Mouse (Mus musculus) right cerebral cortex, postnatal 4 days (tissue): ENCODE results near the gene Stk10.
"Not testable (repeated sequence)": the region's sequence is repeated elsewhere in the genome, so short reads cannot be mapped to it uniquely, and the experiment has no call there.

Experiments
- DNase-seq: peaks from one replicate; pipeline ENCODE4 v3.0.0-alpha.2; 2022

The Stk10 gene

DNA sequence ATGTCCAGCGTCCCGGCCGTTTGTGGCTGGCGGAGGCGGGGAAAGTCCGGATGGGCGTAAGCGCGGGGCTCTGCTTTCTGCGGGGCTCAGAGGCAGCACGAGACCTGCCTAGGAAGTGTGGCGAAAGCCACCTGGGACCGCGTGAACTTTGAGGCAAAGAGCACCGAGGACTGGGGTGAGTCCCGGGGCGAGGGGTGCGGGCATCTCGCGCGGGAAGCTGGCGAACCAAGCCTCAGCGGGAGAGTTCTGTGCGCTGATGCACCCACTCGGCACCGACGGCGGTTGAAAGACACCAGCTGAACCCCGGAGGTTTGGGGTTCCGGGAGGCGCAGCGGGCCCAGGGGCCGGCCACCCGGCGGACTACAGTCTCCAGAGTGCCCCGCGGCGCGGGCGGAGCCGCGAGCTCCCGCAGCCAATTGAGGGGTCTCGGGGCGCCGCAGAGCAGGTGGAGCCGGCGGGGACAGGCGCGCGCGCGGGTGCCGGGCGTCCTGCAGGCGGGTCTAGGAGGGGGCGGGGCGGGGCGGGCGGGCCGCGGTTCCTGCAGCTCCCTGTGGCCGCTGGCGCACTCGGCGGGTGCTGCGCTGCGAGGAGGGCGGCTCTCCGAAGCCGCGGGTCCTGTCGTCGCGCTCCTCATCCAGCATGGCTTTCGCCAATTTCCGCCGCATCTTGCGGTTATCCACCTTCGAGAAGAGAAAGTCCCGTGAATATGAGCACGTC, at the start of gene Stk10:
TSS of gene Stk10 (plus strand) at position 541 of the 717 bp plus-strand sequence.
- DNase-seq, result peak; percentile 86

DNA sequence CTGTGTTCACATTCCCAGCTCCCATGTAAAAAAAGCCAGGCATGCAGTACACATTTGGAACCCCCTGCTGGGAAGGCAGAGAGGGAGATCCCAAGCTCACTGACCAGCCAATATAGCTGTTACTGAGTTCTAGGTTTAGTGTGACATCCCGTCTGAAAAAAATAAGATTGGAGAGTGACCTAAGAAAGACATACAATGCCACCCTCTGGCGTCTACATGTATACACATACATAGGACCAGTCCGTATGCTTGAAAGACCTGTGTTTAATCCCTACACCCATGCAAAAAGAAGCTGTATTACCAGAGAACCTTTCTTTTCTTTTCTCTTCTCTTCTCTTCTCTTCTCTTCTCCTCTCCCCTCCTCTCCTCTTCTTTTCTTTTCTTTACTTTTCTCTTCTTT, 47.8 kb upstream of the Stk10 start:
- no peak for DNase-seq

DNA sequence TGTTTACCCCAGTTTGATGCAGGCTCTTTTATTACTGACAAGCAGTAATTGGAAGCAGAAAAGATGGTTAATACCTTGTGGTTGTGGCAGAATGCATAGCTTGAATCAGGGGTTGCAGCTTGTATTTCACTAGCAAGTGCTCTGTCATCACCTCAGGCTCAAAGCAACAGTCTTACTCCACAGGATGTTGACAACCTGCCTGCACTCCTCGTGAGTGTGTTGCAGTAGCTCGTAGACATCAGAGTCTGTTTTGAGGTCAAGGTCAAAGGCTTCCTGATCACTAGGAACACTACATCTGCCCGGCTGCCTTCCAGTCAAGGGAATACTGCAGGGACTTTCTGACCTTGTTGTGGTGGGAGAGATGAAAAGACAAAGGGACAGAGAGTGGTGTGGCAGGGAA, 46.5 kb upstream of the Stk10 start:
- DNase-seq, result no peak

DNA sequence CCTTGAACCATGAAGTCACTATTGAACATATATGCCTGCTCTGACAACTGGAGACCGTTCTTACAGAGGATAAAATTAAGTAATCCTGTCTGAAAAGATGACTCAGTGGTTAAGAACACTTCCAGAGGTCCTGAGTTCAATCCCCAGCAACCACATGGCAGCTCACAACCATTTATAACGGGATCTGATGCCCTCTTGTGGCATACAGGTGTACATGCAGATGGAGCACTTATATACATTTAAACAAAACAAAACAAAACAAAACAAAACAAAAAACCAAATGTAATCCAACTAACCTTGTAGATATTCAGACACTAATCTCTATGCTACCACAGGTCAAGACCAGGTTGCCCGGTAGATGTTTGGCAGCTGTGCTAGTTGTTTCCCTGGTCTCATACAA, 45.6 kb upstream of the Stk10 start:
- no peak for DNase-seq

DNA sequence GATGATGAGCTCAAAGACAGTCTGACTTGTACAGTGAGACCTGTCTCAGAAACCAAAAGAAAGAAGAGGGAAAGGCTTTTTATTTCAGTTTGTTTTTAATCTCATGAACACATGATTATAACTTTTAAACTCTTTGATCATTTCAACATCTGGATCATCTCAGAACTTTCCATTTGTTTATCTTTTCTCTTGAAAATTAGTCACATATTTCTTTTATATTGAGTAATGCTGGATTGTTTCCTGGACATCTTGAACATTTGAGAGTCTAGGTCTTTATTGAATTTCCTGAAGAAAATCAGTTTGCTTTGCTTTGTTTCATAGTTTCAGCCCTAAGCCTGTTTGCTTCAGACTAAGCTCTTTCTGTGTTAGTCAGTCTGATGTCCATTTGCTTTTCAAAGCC, 44.8 kb upstream of the Stk10 start:
- no peak for DNase-seq

DNA sequence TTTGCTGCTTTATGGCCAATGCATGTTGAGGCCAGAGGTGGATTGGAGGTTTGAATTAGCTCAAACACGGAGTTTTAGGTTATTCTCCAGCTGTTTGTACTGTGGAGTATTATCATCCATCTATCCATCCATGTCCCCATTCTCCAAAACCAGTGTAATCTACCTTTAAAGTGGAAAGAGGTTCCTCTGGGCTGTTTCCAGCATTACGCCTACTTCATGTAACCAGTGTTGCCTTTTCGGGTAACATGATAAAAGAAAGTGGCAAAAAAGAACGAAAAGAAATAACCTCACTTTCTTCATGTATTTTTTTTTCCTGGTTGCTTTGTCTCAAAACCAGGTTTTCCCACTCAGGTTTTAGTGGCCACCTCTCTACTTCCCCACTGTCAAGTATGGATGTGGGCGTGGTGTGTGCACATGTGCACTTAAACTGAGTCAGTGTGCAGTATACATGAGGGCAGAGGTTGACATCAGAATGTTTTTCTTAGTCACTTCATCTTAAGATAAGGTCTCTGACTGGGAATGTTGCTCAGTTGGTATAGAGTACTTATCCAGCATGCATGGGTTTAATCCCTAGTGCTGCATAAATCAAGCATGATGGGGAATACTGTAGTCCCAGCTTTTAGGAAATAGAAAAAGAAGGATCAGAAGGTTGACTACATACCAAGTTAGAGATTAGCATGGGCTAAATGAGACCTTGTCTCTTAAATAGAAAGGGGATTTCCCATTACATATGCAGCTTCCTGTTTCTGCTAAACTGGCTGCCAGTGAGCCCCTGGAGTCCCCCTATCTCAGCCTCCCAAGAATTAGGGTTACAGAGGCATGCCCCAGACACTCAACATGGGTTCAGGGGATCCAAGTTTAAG, 44.1 kb upstream of the Stk10 start:
- DNase-seq, result no peak

DNA sequence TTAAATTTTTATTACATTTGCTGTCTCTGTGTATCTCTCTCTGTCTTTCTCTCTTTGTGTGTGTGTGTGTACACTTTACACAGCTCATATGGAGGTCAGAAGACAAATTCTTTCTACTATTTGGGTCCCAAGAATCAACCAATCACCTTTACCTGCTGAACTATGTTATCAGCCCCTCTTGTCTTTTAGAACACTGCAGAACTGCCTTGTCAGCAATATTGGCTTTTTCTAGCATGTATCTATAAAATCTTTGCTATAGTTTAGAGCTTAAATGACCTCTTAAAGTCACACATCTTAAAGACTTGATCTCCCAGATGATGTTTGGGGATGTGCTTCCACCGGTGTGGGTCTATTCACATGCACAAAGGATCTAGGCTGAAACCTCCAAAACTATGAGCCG, 42.0 kb upstream of the Stk10 start:
- DNase-seq, result no peak

DNA sequence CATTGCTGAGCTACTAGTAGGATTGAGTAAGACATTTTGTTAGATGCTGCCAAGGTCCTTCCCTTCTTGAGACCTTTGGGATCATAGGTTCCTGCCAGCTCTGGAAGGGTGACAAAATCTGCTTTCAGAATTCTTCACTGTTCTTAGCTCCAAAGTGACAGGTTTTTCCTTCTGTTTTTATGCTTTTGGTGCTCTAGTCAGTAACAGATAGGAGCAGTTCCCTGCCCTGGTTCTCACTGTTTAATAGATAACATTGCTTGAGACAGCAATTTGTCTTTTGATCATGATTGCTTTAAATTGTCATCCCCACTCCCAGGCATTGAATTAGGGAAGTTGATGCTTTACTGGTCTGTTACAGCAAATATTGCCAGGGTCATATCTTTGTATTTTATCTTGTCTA, 39.8 kb upstream of the Stk10 start:
- DNase-seq, result no peak

DNA sequence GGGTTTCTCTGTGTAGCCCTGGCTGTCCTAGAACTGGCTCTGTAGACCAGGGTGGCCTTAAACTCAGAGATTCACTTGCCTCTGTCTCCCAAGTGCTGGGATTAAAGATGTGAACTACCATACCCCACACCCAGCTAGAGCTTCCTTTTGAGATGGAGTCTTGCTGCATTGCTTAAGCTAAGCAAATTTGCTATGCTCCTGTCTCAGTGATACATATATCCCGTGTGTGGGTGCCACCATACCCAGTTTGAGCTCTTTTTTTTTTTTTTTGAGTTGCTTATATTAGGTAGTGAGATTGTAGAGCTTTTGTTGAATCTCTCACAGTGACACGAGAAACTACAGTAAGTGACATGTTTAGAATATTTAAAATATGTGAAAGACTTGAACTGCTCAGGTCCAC, 37.8 kb upstream of the Stk10 start:
- no peak for DNase-seq

DNA sequence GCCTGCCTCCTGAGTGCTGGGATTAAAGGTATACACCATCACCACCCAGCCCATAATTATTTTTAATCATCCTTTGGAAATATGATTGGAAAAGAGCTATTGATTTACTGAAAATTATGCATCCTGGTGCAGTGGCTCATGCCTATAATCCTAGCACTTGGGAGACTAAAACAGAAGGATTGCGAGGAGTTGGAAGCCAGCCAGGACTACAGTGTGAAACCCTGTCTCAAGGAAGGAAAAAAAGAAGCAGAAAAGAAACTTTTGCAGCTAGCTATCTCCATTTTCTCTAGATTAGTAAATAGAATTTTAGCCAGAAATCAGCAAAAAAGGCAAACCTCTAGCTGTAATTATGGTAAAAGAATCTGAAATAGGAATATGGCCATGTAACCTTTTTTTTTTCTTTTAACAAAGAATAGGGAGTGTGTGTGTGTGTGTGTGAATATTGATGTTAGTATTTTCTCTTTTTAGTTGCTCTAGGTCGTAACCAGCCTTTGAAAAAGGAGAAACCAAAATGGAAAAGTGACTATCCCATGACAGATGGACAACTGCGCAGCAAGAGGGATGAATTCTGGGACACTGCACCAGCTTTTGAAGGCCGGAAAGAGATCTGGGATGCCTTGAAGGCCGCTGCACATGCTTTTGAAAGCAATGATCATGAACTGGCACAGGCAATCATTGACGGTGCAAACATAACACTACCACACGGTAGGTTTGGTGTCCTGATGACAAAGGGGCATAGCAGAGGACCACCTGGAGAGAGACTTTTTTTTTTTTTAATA, 34.2 kb upstream of the Stk10 start:
- peak; percentile 77 for DNase-seq

DNA sequence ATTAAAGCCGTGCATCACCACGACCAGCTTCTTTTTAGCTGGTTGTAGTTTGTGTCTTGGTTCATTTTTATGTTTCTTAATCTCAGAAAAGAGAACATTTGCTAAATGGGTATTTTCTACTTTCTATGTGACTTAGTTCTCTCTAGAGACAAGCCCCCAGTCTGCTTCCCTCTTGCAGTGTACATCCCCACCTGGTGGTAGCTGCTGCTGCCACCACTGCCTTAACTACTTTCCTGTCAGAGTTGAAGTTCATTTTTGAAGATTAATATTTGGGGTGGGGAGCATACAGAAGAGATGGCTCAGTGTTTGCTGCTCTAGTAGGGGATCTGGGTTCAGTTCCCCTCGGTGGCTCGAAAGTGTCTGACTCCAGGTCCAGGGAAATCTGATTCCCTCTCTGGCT, 33.2 kb upstream of the Stk10 start:
- no peak for DNase-seq

DNA sequence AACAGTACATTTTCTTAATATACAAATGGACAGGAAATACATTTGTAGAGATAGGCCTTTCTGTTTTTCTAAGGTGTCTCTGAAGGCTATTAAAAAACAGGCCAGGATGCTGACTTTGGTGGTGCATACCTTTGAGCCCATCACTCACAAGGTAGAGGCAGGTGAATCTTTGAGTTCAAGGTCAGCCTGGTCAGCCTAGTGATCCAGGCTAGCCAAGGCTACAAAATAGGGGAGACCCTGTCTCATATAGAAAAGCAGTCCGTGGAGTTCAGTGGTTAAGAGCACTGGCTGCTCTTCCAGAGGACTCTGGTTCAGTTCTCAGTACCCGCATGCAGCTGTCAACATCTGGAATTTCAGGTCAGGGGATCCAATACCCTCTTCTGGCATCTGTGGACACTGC, 29.4 kb upstream of the Stk10 start:
- DNase-seq, result no peak

DNA sequence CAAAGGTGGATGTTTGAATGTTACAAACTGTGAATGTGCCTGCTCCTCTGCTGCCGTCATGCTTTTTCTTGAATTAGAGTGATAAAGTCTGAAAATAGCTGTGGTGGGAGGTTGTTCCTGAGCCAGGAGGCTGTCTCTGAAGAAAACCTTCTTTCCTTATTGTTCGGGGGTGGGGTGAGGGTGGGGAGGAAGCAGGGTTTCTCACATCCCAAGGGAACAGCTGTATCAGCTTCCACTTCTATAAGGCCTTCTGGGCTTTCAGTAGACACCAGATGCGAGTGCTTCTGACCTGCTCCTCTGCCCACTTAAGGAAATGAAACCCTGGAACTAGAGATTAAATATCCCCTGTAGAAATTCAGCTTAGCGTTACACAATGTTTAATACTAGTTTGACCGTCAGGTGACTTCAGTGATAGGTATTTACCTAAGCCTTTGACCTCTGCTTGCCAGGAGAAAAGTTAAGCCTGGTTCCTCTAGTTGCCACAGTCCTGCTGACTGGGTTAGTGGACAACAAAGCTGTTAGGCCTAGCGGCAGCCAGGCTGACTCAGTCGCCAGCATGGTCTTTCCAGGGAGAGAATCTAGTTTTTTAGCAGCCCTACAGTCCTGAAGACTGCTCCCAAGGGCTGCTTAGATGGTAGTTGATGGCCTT, 27.9 kb upstream of the Stk10 start:
- DNase-seq, result no peak

DNA sequence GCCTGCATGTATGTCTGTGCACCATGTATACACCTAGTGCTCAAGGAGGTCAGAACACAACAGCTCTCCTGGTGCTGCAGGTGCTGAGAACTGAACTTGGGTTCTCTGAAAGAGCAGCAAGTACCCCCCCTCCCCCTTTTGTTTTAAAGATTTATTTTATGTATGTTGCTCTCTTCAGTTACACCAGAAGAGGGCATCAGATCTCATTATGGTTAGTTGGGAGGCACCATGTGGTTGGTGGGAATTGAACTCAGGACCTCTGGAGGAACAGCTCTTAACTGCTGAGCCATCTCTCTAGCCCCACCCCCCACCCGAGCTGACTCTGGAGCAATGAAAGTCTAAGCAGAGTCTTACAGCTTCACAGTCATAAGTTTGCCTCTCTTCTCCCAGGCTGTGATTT, 22.2 kb upstream of the Stk10 start:
- no peak for DNase-seq

DNA sequence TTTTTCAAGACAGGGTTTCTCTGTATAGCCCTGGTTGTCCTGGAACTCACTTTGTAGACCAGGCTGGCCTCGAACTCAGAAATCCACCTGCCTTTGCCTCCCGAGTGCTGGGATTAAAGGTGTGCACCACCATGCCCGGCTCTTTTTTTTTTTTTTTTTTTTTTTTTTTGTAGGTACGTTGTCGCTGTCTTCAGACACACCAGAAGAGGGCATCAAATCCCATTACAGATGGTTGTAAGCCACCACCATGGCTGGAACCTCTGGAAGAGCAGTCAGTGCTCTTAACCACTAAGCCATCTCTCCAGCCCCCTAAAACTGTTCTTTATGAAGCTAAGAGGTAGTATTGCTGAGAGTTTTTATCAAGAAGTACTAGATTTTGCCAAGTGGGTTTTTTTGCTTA, 18.3 kb upstream of the Stk10 start:
- DNase-seq, result not testable (repeated sequence)

DNA sequence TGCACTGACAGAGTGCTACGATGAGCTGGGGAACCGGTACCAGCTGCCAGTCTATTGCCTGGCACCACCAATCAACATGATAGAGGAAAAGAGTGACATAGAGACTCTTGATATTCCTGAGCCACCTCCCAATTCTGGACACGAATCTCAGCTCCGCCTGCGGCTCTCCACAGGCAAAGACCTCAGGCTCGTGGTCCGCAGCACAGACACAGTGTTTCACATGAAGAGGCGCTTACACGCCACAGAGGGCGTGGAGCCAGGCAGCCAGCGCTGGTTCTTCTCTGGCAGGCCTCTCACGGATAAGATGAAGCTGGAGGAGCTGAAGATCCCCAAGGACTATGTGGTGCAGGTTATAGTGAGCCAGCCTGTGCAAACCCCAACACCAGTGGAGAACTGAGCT, 17.0 kb upstream of the Stk10 start:
- DNase-seq, result peak; percentile 15

DNA sequence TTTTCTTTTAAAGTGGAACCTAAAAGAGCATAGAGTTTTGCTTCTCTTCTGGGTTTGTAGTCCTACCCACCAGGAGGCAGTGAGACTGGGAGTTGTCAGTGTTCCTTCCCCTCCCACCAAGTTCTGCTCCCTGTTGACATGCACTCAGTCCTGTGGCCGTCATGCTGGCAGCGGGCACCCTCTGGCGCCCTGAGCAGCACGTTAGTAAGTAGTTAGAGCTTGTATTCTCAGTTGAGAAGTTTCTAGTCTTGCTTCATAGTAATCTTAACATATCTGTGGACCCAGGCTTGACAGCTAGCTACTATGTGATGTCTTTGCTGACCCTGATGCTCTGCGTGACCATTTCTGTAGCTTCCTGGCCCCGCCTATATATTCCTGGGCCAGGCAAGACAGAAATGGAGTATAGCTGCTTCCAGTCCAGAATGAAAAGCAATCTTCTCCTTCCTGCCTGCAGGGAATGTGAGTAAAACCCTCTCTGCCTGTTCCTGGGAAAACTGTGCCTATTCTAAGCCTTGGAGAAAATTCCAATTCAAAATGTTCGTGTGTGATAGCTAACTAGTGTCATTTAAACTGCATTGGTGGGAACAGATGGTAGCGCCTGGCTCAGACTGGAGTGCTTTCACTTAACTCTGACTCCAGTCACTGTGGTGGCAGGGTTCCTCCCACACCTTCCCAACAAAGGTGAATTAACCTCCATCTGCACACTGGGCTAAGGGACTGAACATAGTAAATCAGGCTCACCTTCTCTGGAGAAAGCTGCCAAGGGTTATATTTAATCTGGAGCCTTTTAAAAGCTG, 16.0 kb upstream of the Stk10 start:
- peak; percentile 12 for DNase-seq

DNA sequence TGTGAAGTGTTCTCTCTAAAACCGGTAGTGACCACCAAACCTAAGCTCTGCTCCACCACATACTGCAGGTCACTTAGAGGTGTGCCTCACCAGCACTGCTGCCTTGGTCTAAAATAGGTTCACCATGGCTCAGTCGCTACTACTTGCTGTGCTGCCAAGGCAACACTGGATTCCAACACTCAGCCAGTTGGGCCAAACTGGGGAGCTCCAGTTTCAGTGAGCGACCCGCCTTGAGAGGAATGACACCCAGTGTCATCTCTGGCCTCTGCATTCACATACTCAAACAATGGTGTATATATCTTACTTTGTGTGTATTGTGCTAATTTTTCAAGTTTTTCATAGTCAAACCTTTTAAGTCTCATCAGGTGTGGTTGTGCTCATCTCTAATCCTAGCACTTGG, 14.3 kb upstream of the Stk10 start:
- DNase-seq, result no peak

DNA sequence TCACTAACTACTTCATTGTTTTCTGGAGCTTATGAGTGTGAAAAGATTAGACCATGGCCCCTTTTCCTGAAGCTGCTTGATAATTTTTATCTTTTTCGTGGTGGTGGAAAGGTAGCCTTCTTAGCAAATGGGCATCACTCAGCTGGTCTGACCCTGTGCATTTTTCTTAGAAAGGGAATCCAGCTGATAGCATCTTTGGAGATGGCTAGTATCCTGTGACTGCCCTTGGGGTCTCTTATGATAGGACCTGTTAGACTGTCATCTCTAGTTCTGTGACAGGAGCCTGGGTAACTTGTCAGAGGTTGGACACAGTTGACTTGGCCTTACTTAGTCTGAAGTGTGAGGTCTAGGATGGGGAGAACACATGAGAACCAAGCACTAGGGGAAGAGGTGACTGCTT, 13.8 kb upstream of the Stk10 start:
- DNase-seq, result no peak

DNA sequence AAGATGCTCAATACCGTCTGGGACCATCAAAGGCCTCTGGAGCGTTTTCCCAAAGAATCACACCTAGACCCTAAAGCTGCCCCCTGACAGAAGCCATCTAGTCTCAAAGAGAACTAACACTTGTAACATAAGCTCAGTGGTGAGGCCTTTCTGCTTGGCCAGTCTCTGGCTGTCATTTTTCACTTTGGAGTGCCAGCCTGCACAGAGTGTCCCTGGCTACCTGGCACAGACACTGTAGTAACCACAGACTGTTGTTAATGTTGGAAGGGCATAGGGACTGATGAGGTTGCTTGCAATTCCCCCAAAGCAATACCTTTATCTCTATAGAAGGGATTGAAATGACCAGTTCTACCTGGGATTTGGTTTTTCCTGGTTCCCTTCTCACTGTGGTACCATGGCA, 11.9 kb upstream of the Stk10 start:
- DNase-seq, result no peak

DNA sequence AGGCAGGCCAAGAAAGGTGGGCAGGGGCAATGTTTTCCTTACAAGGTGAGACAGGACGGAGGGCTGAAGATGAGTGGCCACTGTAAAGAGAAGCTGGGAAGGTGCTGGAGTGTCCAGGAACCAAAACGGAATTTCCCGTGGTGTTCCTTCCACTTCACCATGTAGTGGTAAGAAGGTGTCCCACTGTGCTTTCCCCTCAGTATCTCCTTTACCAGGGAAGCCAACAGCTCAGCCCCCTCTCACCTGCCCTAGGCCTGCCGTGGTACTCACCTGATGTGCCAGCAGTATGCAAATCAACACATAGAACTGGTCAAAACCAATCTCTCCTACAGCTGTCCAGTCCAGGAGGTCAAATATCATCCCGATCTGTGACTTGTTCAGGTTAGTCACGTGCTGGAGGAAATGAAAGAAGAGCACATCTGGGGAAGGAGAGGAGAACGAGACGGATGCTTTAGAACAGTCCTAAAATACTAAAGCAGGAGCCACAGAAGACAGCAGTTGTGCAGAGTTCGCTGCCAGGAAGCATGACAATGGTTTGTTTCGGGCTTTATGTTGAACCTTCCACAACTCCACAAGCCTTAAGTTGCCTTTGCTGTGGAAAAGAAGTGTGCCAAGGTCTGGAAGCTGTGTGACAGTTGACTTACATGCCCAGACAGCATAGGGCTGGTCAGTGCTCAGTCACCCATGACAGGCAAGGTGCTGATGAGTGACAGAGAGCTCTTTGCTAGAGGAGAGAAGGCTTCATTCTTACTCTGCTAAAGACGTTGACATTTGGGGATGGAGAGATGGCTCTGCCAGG, 8.8 kb upstream of the Stk10 start:
- DNase-seq, result no peak
